ENCODE assay signal across 18 mouse cellular contexts in genomic region chr15:91378751-91379325, GRCm38 (mm10).
DNase-seq lines count a peak whose midpoint lies in the region; ATAC-seq and TF ChIP-seq lines count a peak whose summit lies in the region.
"Had no signal": no experiment of that assay in that cellular context is flagged by ENCODE, and none has a peak within 500 bp of the region (broad histone marks: within the 10 kb centered on the region; RNA-seq: fewer than 3 reads in every experiment).

No protein-coding gene starts in this region.

- no peaks in the 10 kb centered on the region for H3K36me3 ChIP-seq in stomach, embryonic 14.5 days (ENCODE audit: control insufficient read depth, insufficient read depth, low read length)
- no peaks in the 10 kb centered on the region for H3K36me3 ChIP-seq in stomach, postnatal 0 days (ENCODE audit: control insufficient read depth, insufficient read depth, low read length)
- H3K36me3 ChIP-seq: liver, embryonic 15.5 days had no signal

- no peak for TF ChIP-seq EP300 in stomach, postnatal 0 days (optimal IDR thresholded peaks at IDR 0.05)

- peak; percentile 55 for DNase-seq in adrenal gland, adult 2 months
- no peak for DNase-seq in adrenal gland, postnatal 25 days
- no peak for DNase-seq in layer of hippocampus, adult 2 months (ENCODE audit: low spot score in 2 of 2)
- DNase-seq in layer of hippocampus, adult 18-20 months (ENCODE audit: low spot score in 2 of 2) = no peak
- DNase-seq in stomach, postnatal 0 days (ENCODE audit: low spot score) = no peak
- DNase-seq in mesoderm, embryonic 11.5 days (ENCODE audit: low read depth, low spot score) = peak; percentile 61
- DNase-seq in cerebellum, postnatal 10 days = no peak
- DNase-seq: cerebellum, adult 8-10 months; heart, postnatal 36 days; kidney, adult 9 months; right cerebral cortex, postnatal 4 days had no signal

- no peak overlapping the region for H3K9ac ChIP-seq in stomach, embryonic 14.5 days (replicated peaks; ENCODE audit: low read depth, low read length)
- H3K9ac ChIP-seq in stomach, postnatal 0 days (ENCODE audit: low read length) = no peak overlapping the region
- H3K9ac ChIP-seq: hindbrain, embryonic 14.5 days; liver, embryonic 15.5 days had no signal

- no peak overlapping the region for H3K4me3 ChIP-seq in layer of hippocampus, adult 2 months
- H3K4me3 ChIP-seq in stomach, embryonic 14.5 days (ENCODE audit: low read depth, low read length) = no peak overlapping the region
- H3K4me3 ChIP-seq in stomach, postnatal 0 days (ENCODE audit: low read depth, low read length) = no peak overlapping the region
- H3K4me3 ChIP-seq: liver, embryonic 15.5 days; megakaryocyte, embryonic 14.5 days had no signal

- H3K9me3 ChIP-seq in stomach, embryonic 14.5 days (ENCODE audit: control insufficient read depth, low read depth, low read length) = no peaks in the 10 kb centered on the region
- no peaks in the 10 kb centered on the region for H3K9me3 ChIP-seq in stomach, postnatal 0 days (ENCODE audit: control insufficient read depth, low read length)
- H3K9me3 ChIP-seq: liver, embryonic 15.5 days had no signal

- no peaks in the 10 kb centered on the region for H3K27me3 ChIP-seq in stomach, embryonic 14.5 days (ENCODE audit: control insufficient read depth, insufficient read depth, low read length)
- no peaks in the 10 kb centered on the region for H3K27me3 ChIP-seq in stomach, postnatal 0 days (ENCODE audit: control insufficient read depth, insufficient read depth, low read length)
- H3K27me3 ChIP-seq: liver, embryonic 15.5 days; megakaryocyte, embryonic 14.5 days had no signal

- H3K4me1 ChIP-seq in stomach, embryonic 14.5 days (ENCODE audit: control insufficient read depth, insufficient read depth, low read length) = peaks cover 5% of the 10 kb centered on the region; the same call in 1 of the 2 replicates
- H3K4me1 ChIP-seq in stomach, postnatal 0 days (replicated peaks; ENCODE audit: control insufficient read depth, insufficient read depth) = no peaks in the 10 kb centered on the region
- H3K4me1 ChIP-seq: liver, embryonic 15.5 days; megakaryocyte, embryonic 14.5 days had no signal

- 0 out of 2 replicates have a peak, but pooled peaks have one; percentile 10 for ATAC-seq in stomach, embryonic 14.5 days (ENCODE audit: insufficient number of reproducible peaks, insufficient read depth, low FRiP score, low read depth)
- no peak for ATAC-seq in stomach, postnatal 0 days (ENCODE audit: low FRiP score, low TSS enrichment)
- ATAC-seq: CD4-positive, CD25-positive, alpha-beta regulatory T cell, adult 4 months; midbrain, embryonic 16.5 days had no signal

- WGBS in stomach, embryonic 14.5 days = 10% methylated on average over 8 of the region's 8 CpGs
- 15% methylated on average over 8 of the region's 8 CpGs for WGBS in stomach, postnatal 0 days

- H3K4me2 ChIP-seq in stomach, embryonic 14.5 days (replicated peaks; ENCODE audit: low read depth, low read length) = no peak overlapping the region
- no peak overlapping the region for H3K4me2 ChIP-seq in stomach, postnatal 0 days (replicated peaks; ENCODE audit: low read depth)
- H3K4me2 ChIP-seq: heart, embryonic 11.5 days; hindbrain, embryonic 14.5 days; liver, embryonic 15.5 days had no signal

- H3K27ac ChIP-seq in layer of hippocampus, adult 2 months = peak overlapping the region; percentile 1; the same call in 1 of the 2 replicates
- no peak overlapping the region for H3K27ac ChIP-seq in stomach, embryonic 14.5 days (ENCODE audit: low read length)
- H3K27ac ChIP-seq in stomach, postnatal 0 days (replicated peaks) = no peak overlapping the region
- H3K27ac ChIP-seq: hindbrain, embryonic 14.5 days; liver, embryonic 15.5 days had no signal

- no peak for TF ChIP-seq CTCF in layer of hippocampus, adult 2 months (conservative IDR thresholded peaks at IDR 0.05)
- TF ChIP-seq CTCF in stomach, postnatal 0 days (IDR thresholded peaks at IDR 0.05; ENCODE audit: low read depth) = no peak

Comparison
In these comparisons a context has a peak if more than half of its experiments do, and no peak if none do; other contexts are left out.
1. DNase-seq: peak in adrenal gland, adult 2 months (single experiment) and mesoderm, embryonic 11.5 days (single experiment); none in adrenal gland, postnatal 25 days (single experiment), layer of hippocampus, adult 2 months (0 of 2), layer of hippocampus, adult 18-20 months (0 of 2), stomach, postnatal 0 days (single experiment) and cerebellum, postnatal 10 days (0 of 2).